Mouse (Mus musculus): ENCODE results near the gene Nxph3. TPM values are rescaled to one million over a fixed set of nuclear protein-coding genes. Genes with fewer than 3 reads are reported as not detected.

Gene Nxph3
- polyA plus RNA-seq, 1 experiment from 2014 or later = 0.32 TPM

GRCm38 (mm10) chr11:95544546-95545327 lies 30.4 kb upstream of the Nxph3 start:
- H3K4me3 ChIP-seq (ENCODE audit: low read length) = no peak overlapping the region
- no peak overlapping the region for H3K27ac ChIP-seq (ENCODE audit: low read length)
- peaks cover 12% of the 10 kb centered on the region for H3K4me1 ChIP-seq (ENCODE audit: control insufficient read depth, insufficient read depth, low read length)
- WGBS = 80% methylated on average over 8 of the region's 8 CpGs
- ATAC-seq = no peak
- no peak overlapping the region for H3K4me2 ChIP-seq (ENCODE audit: low read depth, low read length)
- no peaks in the 10 kb centered on the region for H3K9me3 ChIP-seq (ENCODE audit: control insufficient read depth, low read length)
- no peak overlapping the region for H3K9ac ChIP-seq (ENCODE audit: low read depth, low read length)
- H3K27me3 ChIP-seq (replicated peaks; ENCODE audit: control insufficient read depth, insufficient read depth, low read length) = no peaks in the 10 kb centered on the region; the same call in 1 of the 2 replicates
- no peaks in the 10 kb centered on the region for H3K36me3 ChIP-seq (ENCODE audit: control insufficient read depth, insufficient read depth, low read length)

- WGBS = 22% methylated on average over 18 of the region's 18 CpGs
- H3K9ac ChIP-seq (ENCODE audit: low read depth, low read length) = 0 out of 2 replicates have a peak overlapping the region, but pooled peaks have one; percentile 40
- peak; percentile 51; the same call in 1 of the 2 replicates for ATAC-seq
- H3K4me3 ChIP-seq (ENCODE audit: low read length) = peak overlapping the region; percentile 18; the same call in 1 of the 2 replicates
- H3K4me2 ChIP-seq (ENCODE audit: low read depth, low read length) = peak overlapping the region; percentile 43
- H3K9me3 ChIP-seq (ENCODE audit: control insufficient read depth, low read length) = no peaks in the 10 kb centered on the region
- no peaks in the 10 kb centered on the region; the same call in 1 of the 2 replicates for H3K27me3 ChIP-seq (replicated peaks; ENCODE audit: control insufficient read depth, insufficient read depth, low read length)
- H3K4me1 ChIP-seq (ENCODE audit: control insufficient read depth, insufficient read depth, low read length) = peaks cover 16% of the 10 kb centered on the region
- peak overlapping the region; percentile 14; the same call in 1 of the 2 replicates for H3K27ac ChIP-seq (ENCODE audit: low read length)
- no peaks in the 10 kb centered on the region for H3K36me3 ChIP-seq (ENCODE audit: control insufficient read depth, insufficient read depth, low read length)
These were observed 26.4 kb upstream of the Nxph3 start for GRCm38 (mm10) chr11:95540637-95541385.

- WGBS = 74% methylated on average over 15 of the region's 15 CpGs
- no peak overlapping the region for H3K27ac ChIP-seq (ENCODE audit: low read length)
- H3K4me3 ChIP-seq (ENCODE audit: low read length) = no peak overlapping the region
- no peak for ATAC-seq
- H3K9me3 ChIP-seq (ENCODE audit: control insufficient read depth, low read length) = no peaks in the 10 kb centered on the region
- H3K27me3 ChIP-seq (replicated peaks; ENCODE audit: control insufficient read depth, insufficient read depth, low read length) = no peaks in the 10 kb centered on the region; the same call in 1 of the 2 replicates
- H3K4me1 ChIP-seq (ENCODE audit: control insufficient read depth, insufficient read depth, low read length) = peaks cover 16% of the 10 kb centered on the region
- H3K4me2 ChIP-seq (ENCODE audit: low read depth, low read length) = no peak overlapping the region
- no peaks in the 10 kb centered on the region for H3K36me3 ChIP-seq (ENCODE audit: control insufficient read depth, insufficient read depth, low read length)
- no peak overlapping the region for H3K9ac ChIP-seq (ENCODE audit: low read depth, low read length)
These were observed 24.2 kb upstream of the Nxph3 start for GRCm38 (mm10) chr11:95538378-95539104.

GRCm38 (mm10) chr11:95533484-95534160 lies 19.3 kb upstream of the Nxph3 start:
- peaks cover 5% of the 10 kb centered on the region; the same call in 1 of the 2 replicates for H3K27me3 ChIP-seq (replicated peaks; ENCODE audit: control insufficient read depth, insufficient read depth, low read length)
- no peak overlapping the region for H3K27ac ChIP-seq (ENCODE audit: low read length)
- 0 out of 2 replicates have a peak, but pooled peaks cover 3% of the 10 kb centered on the region for H3K4me1 ChIP-seq (ENCODE audit: control insufficient read depth, insufficient read depth, low read length)
- no peak overlapping the region for H3K4me3 ChIP-seq (ENCODE audit: low read length)
- no peaks in the 10 kb centered on the region for H3K36me3 ChIP-seq (ENCODE audit: control insufficient read depth, insufficient read depth, low read length)
- H3K9me3 ChIP-seq (ENCODE audit: control insufficient read depth, low read length) = no peaks in the 10 kb centered on the region
- peak overlapping the region; percentile 34 for H3K4me2 ChIP-seq (ENCODE audit: low read depth, low read length)
- peak overlapping the region; percentile 21; the same call in 1 of the 2 replicates for H3K9ac ChIP-seq (ENCODE audit: low read depth, low read length)
- 20% methylated on average over 24 of the region's 24 CpGs for WGBS
- peak; percentile 91 for ATAC-seq

- Histone ChIP-seq H3K4me3 (ENCODE audit: low read length) (no peak overlapping the region), H3K4me2 (ENCODE audit: low read depth, low read length) (no peak overlapping the region), H3K9me3 (ENCODE audit: control insufficient read depth, low read length) (no peaks in the 10 kb centered on the region), H3K27ac (ENCODE audit: low read length) (no peak overlapping the region), H3K4me1 (ENCODE audit: control insufficient read depth, insufficient read depth, low read length) (no peaks in the 10 kb centered on the region), H3K9ac (ENCODE audit: low read depth, low read length) (no peak overlapping the region), H3K36me3 (ENCODE audit: control insufficient read depth, insufficient read depth, low read length) (no peaks in the 10 kb centered on the region), H3K27me3 (replicated peaks; ENCODE audit: control insufficient read depth, insufficient read depth, low read length) (peaks cover 5% of the 10 kb centered on the region; the same call in 1 of the 2 replicates)
- ATAC-seq = no peak
- WGBS = 75% methylated on average over 13 of the region's 13 CpGs
These were observed 18.1 kb upstream of the Nxph3 start for GRCm38 (mm10) chr11:95532353-95533072.

- H3K27ac ChIP-seq (ENCODE audit: low read length) = no peak overlapping the region
- no peak overlapping the region for H3K4me2 ChIP-seq (ENCODE audit: low read depth, low read length)
- H3K9ac ChIP-seq (ENCODE audit: low read depth, low read length) = no peak overlapping the region
- H3K9me3 ChIP-seq (ENCODE audit: control insufficient read depth, low read length) = no peaks in the 10 kb centered on the region
- WGBS = 83% methylated on average over 3 of the region's 3 CpGs
- peaks cover 5% of the 10 kb centered on the region; the same call in 1 of the 2 replicates for H3K27me3 ChIP-seq (replicated peaks; ENCODE audit: control insufficient read depth, insufficient read depth, low read length)
- H3K4me3 ChIP-seq (ENCODE audit: low read length) = no peak overlapping the region
- H3K36me3 ChIP-seq (ENCODE audit: control insufficient read depth, insufficient read depth, low read length) = no peaks in the 10 kb centered on the region
- ATAC-seq = no peak
- H3K4me1 ChIP-seq (ENCODE audit: control insufficient read depth, insufficient read depth, low read length) = no peaks in the 10 kb centered on the region
These were observed 13.9 kb upstream of the Nxph3 start for GRCm38 (mm10) chr11:95528231-95528630.

GRCm38 (mm10) chr11:95527307-95527706 lies 12.9 kb upstream of the Nxph3 start:
- Histone ChIP-seq H3K4me1 (ENCODE audit: control insufficient read depth, insufficient read depth, low read length) (no peaks in the 10 kb centered on the region), H3K27me3 (replicated peaks; ENCODE audit: control insufficient read depth, insufficient read depth, low read length) (no peaks in the 10 kb centered on the region), H3K4me2 (ENCODE audit: low read depth, low read length) (no peak overlapping the region), H3K36me3 (ENCODE audit: control insufficient read depth, insufficient read depth, low read length) (no peaks in the 10 kb centered on the region), H3K9me3 (ENCODE audit: control insufficient read depth, low read length) (no peaks in the 10 kb centered on the region), H3K9ac (ENCODE audit: low read depth, low read length) (no peak overlapping the region), H3K27ac (ENCODE audit: low read length) (no peak overlapping the region), H3K4me3 (ENCODE audit: low read length) (no peak overlapping the region)
- no peak for ATAC-seq
- 79% methylated on average over 8 of the region's 8 CpGs for WGBS

- peak overlapping the region; percentile 45; the same call in 1 of the 2 replicates for H3K9ac ChIP-seq (ENCODE audit: low read depth, low read length)
- no peaks in the 10 kb centered on the region for H3K27me3 ChIP-seq (replicated peaks; ENCODE audit: control insufficient read depth, insufficient read depth, low read length)
- peak overlapping the region; percentile 40 for H3K4me3 ChIP-seq (ENCODE audit: low read length)
- no peaks in the 10 kb centered on the region for H3K9me3 ChIP-seq (ENCODE audit: control insufficient read depth, low read length)
- H3K36me3 ChIP-seq (ENCODE audit: control insufficient read depth, insufficient read depth, low read length) = no peaks in the 10 kb centered on the region
- H3K27ac ChIP-seq (ENCODE audit: low read length) = no peak overlapping the region
- ATAC-seq = peak; percentile 65
- H3K4me1 ChIP-seq (ENCODE audit: control insufficient read depth, insufficient read depth, low read length) = peaks cover 11% of the 10 kb centered on the region
- peak overlapping the region; percentile 52 for H3K4me2 ChIP-seq (ENCODE audit: low read depth, low read length)
- WGBS = 2% methylated on average over 13 of the region's 13 CpGs
These were observed 7.2 kb upstream of the Nxph3 start for GRCm38 (mm10) chr11:95521563-95521962.

Data from intestine, embryonic 16.5 days (tissue).